Mouse (Mus musculus): ENCODE measurements around the gene Macrod2.

GRCm38 (mm10) chr2:141202015-141202364, 806.9 kb downstream of the Macrod2 start:
- TF ChIP-seq CTCF (IDR thresholded peaks at IDR 0.05; ENCODE audit: low read depth, low read length) (no peak), POLR2A (IDR thresholded peaks at IDR 0.05; ENCODE audit: extremely low read depth, insufficient read depth, low read length) (no peak)
